Mouse (Mus musculus) bone marrow macrophage, adult 2 months (primary cell): ENCODE measurements around the gene Sik3.

Source experiments
- CTCF ChIP-seq: IDR thresholded peaks from 2 replicates; pipeline ENCODE4 v1.5.1; 2012; ENCODE audit warnings: low read depth, mild to moderate bottlenecking, low read length, moderate library complexity
- POLR2A ChIP-seq: IDR thresholded peaks from 2 replicates; pipeline ENCODE4 v1.6.1; 2012; ENCODE audit warnings: mild to moderate bottlenecking, low read depth, low read length, borderline replicate concordance

- TF ChIP-seq CTCF (no peak), POLR2A (no peak)
These were observed 259.4 kb downstream of the Sik3 start for GRCm38 (mm10) chr9:46272070-46272469.
